Mouse (Mus musculus) megakaryocyte progenitor cell, adult 5-6 weeks (primary cell): ENCODE data around the gene Lrp4. TPM values are rescaled to one million over a fixed set of nuclear protein-coding genes. Genes with fewer than 3 reads are reported as not detected.
"Not testable (repeated sequence)": the region's sequence is repeated elsewhere in the genome, so short reads cannot be mapped to it uniquely, and the experiment has no call there.

Experiments
- ATAC-seq: replicated peaks from 2 replicates; pipeline ENCODE4 v1.8.0; 2016; ENCODE audit warnings: mild to moderate bottlenecking, moderate TSS enrichment, inconsistent platforms; ENCODE audit not compliant: poor library complexity
- total RNA-seq, 2 experiments: library from RNA; stranded (forward) in 1 of 2; stranded (reverse) in 1 of 2; fragments of 157-497, 149-512 nt in 1 of 2; fragments of 200-1000 nt in 1 of 2; gene quantifications; 2 replicates each; pipeline versions ENCODE4 v1.2.3 to v1.2.4; 2015 to 2017

Gene Lrp4
- total RNA-seq, 2 experiments from 2014 or later: 1.9 to 2.7 TPM

GRCm38 (mm10) chr2:91484698-91485097, 27.4 kb downstream of the Lrp4 start:
- ATAC-seq: peak; percentile 86

DNA sequence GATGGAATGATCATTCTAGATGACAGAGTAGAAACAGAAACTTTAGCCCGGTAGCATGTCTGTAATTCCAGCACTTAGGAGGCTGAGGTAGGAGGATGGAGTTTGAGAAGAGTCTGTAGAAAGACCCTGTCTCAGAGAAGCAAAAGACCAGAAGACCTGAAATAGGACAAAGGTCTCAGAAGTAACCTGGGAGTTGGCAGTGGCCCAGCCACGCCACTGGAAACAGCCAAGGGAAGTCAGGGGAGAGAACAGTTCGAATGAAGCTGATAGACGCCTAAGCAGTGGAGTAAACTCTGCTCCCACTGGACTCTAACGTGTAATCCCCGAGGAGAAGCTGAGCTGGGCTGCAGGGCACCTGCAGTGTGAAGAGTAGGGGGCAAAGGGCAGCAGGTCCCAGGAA, 27.9 kb downstream of the Lrp4 start:
- ATAC-seq: no peak

DNA sequence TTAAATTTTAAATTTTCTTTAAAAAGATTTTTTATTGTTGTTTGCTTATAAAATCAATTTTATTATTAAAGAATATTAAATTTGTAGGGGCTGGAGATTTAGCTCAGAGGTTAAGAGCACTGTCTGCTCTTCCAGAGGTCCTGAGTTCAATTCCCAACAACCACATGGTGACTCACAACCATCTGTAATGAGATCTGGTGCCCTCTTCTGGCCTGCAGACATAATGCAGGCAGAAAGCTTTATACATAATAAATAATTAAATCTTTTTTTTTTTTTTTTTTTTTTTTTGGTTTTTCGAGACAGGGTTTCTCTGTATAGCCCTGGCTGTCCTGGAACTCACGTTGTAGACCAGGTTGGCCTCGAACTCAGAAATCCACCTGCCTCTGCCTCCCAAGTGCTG, 30.0 kb downstream of the Lrp4 start:
- ATAC-seq: not testable (repeated sequence)

DNA sequence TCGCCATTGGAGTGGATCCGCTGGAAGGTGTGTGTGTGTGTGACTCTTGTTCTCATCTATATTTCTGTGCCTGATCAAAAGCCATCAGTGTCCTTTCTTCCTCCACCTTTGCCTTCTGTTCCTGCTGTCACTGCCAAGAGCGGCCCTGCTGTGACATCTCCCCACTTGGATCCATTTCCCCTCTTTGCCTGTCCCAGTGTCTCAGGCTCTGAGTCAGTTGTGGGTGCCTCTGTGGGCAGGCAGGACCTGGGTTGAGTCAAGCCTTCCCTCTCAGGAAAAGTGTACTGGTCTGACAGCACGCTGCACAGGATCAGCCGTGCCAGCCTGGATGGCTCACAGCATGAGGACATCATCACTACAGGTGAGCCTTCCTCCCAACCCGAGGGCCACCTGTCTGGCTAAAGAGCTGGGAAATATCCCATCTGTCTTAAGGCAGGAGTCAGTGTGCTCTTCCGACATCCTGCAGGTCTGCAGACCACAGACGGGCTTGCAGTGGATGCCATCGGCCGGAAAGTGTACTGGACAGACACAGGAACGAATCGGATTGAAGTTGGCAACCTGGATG, 34.8 kb downstream of the Lrp4 start:
- ATAC-seq: no peak

DNA sequence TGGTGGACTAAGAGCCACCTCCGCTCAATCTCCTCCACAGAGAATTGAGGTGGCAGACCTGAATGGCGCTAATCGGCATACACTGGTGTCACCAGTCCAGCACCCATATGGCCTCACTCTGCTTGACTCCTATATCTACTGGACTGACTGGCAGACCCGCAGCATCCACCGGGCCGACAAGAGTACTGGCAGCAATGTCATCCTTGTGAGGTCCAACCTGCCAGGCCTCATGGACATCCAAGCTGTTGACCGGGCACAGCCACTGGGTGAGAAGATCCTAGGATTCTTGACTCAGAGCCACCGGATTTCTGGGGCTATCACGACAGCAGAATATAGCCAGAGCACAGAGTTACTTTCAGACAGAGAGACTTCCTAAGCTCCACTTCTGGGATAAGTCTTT, 36.7 kb downstream of the Lrp4 start:
- ATAC-seq: no peak

GRCm38 (mm10) chr2:91498093-91498719, 40.9 kb downstream of the Lrp4 start:
- peak; percentile 90 for ATAC-seq

- no peak for ATAC-seq
Measured at GRCm38 (mm10) chr2:91508076-91508475, 50.8 kb downstream of the Lrp4 start.

DNA sequence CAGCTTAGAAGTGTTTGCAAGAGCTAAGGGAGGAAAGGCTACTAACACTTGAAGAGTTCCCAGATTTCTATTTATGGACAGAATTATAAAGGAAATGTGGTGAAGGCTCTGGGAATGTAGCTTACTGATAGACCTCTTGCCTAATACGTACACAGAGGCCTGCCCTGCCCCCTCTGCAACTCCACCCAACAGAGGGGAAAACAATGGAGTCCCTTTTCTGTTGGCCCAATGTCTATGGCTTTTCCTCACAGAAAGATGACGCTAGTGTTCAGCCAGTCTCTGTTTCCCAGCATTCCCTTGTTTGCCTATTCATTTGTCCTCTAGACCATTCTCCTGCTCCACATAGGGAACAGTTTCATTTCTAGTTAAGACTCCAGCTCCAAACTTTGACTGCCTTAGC, 59.9 kb downstream of the Lrp4 start:
- ATAC-seq: no peak

DNA sequence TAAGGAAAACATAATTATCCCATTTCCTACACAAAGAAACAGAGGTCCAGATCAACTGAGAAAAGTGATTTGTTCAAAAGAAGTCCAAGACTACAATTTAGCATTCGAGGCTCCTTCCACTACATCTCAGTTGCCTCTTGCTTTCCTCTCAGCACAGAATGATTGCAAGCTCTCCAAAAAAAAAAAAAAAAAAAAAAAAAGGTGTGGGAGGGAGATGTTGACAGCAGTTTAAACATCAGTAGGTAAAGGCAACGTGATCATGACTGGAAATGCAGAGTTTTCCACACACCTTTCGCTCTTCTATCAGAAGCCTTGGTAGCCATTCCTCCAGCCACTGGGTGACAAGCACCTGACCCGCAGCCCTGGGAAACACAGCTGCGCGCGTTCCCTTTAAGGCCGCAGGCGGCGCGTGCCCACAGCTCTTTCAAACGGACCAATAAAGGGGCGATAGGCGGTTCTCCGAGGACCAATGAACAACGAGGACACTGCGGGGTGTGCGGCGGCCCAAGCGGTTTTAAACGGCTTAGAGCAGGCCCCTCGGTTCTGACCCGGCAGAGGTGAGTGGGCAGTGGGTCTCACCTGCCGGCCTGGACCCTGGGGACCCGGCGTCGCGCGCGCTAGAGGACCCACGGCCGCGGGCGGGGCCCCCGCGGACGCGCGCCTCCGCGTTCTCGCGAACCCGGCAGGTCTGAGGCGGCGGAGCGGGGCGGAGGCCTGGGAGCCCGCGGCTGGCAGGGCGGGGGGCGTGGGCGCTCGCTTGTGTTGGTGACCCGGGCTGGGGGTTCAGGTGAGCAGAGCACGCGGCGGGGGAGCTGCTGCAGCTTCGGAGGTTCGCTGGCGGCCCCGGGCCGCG, 69.2 kb downstream of the Lrp4 start, which contains the start of gene Ckap5:
Ckap5 (plus strand) TSS at position 469 of the 853 bp plus-strand sequence.
- ATAC-seq: peak; percentile 100

DNA sequence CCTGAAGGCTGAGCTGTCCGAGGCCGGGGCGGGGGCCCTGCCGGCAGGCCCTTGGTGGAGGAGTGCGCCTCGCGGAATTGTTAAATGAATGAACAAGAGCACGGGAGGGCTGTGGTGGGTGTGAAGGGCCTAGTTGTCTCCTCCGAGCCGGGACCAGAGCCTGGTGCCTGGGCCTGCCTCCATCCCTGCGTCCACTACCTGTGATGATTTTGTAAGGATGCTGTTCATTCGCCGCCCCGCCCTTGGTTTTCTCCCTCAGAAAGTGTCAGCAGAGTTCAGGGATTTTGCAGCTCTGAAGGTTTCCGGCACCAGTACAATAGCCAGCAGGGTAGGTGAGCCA, 69.8 kb downstream of the Lrp4 start:
- peak; percentile 9; the same call in 1 of the 2 replicates for ATAC-seq

DNA sequence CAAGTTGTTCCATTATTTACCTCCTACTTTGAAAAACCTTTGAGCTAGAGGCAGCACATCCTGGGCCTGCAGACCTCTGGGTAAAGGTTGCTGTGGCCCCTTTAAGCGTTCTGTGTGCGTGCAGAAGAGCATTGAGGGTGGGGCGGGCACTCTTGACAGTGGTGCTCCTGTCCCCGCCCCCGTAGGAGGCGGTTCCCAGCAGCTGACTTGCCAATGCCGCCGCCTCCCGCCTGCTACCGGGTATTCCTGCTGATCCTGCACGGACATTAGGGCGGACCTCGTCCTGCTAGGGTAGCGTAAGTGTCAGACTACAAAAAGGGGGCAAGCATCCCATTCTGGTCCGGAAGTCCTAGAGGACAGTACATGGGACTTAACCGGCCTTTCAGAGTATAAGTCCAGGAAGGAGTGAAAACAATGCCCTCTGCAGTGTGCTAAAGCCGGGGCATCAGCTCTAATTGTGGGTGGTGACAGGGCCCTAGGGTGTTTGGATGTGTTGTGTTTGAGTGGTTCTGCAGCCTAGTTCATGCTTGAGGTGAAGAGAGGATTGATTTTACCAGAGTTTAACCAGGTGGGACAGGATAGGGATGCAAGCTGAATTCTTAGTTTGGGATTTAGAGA, 80.4 kb downstream of the Lrp4 start:
- peak; percentile 100 for ATAC-seq

Other genes with a start within 250 kb of the Lrp4 start
- 11.5 and 11.8 TPM in 2 replicates for gene Ddb2, start 220.5 kb upstream of the Lrp4 start, total RNA-seq (2015)
- gene Ddb2, start 220.5 kb upstream of the Lrp4 start, total RNA-seq (2017): 7.7 and 10.6 TPM in 2 replicates
- not detected in 2 replicates for gene Pacsin3, start 201.6 kb upstream of the Lrp4 start, total RNA-seq (2015)
- gene Pacsin3, start 201.6 kb upstream of the Lrp4 start, total RNA-seq (2017): not detected in 2 replicates
- gene Arfgap2, start 192.5 kb upstream of the Lrp4 start, total RNA-seq (2015): 32.7 and 33.6 TPM in 2 replicates
- gene Arfgap2, start 192.5 kb upstream of the Lrp4 start, total RNA-seq (2017): 38.2 and 41.4 TPM in 2 replicates
- gene 1110051M20Rik, start 12.8 kb upstream of the Lrp4 start, total RNA-seq (2015): 15.2 and 15.3 TPM in 2 replicates
- gene 1110051M20Rik, start 12.8 kb upstream of the Lrp4 start, total RNA-seq (2017): 4.8 and 5.8 TPM in 2 replicates
- gene Ckap5, start 69.3 kb downstream of the Lrp4 start, total RNA-seq (2015): 77.0 and 79.1 TPM in 2 replicates
- 94.5 and 102 TPM in 2 replicates for gene Ckap5, start 69.3 kb downstream of the Lrp4 start, total RNA-seq (2017)
- gene F2, start 178.9 kb downstream of the Lrp4 start, total RNA-seq (2015): not detected in 2 replicates
- not detected in 2 replicates for gene F2, start 178.9 kb downstream of the Lrp4 start, total RNA-seq (2017)
- gene Zfp408, start 192.3 kb downstream of the Lrp4 start, total RNA-seq (2015): 4.9 and 5.2 TPM in 2 replicates
- gene Zfp408, start 192.3 kb downstream of the Lrp4 start, total RNA-seq (2017): 9.2 and 11.1 TPM in 2 replicates
- 66.3 and 67.1 TPM in 2 replicates for gene Arhgap1, start 192.3 kb downstream of the Lrp4 start, total RNA-seq (2015)
- gene Arhgap1, start 192.3 kb downstream of the Lrp4 start, total RNA-seq (2017): 45.0 and 58.6 TPM in 2 replicates